Mouse (Mus musculus) kidney, embryonic 16.5 days (tissue): ENCODE results near the gene 9230112D13Rik. TPM values are rescaled to one million over a fixed set of nuclear protein-coding genes. Genes with fewer than 3 reads are reported as not detected.

ENCODE experiments used
- ATAC-seq: fragments of 200-750 bp; cut with Nextera tagmentation; 2 replicates; pipeline ENCODE4 v1.8.0; 2017; ENCODE audit warnings: moderate TSS enrichment; ENCODE audit not compliant: low FRiP score, low TSS enrichment
- H3K27ac ChIP-seq: fragments of 300-500 bp; sonication (generic); 2 replicates; pipeline ENCODE4 v1.5.1; 2014; ENCODE audit warnings: low read length
- H3K27me3 ChIP-seq: fragments of 300-500 bp; sonication (generic); 2 replicates; pipeline ENCODE4 v1.6.1; 2014; ENCODE audit warnings: low read length, control low read depth, mixed read lengths; ENCODE audit not compliant: insufficient read depth
- H3K36me3 ChIP-seq: fragments of 300-500 bp; sonication (generic); 2 replicates; pipeline ENCODE4 v1.6.1; 2014; ENCODE audit warnings: low read length, control low read depth, mixed read lengths; ENCODE audit not compliant: insufficient read depth
- H3K4me1 ChIP-seq: fragments of 300-500 bp; sonication (generic); 2 replicates; pipeline ENCODE4 v1.6.1; 2014; ENCODE audit warnings: low read length, control low read depth, mixed read lengths; ENCODE audit not compliant: insufficient read depth
- H3K4me2 ChIP-seq: fragments of 300-500 bp; sonication (generic); replicated peaks from 2 replicates; pipeline ENCODE4 v1.6.1; 2014; ENCODE audit warnings: low read depth, low read length
- H3K4me3 ChIP-seq: fragments of 300-500 bp; sonication (generic); 2 replicates; pipeline ENCODE4 v1.5.1; 2014; ENCODE audit warnings: mild to moderate bottlenecking, low read length
- H3K9ac ChIP-seq: fragments of 300-500 bp; sonication (generic); replicated peaks from 2 replicates; pipeline ENCODE4 v1.6.1; 2014; ENCODE audit warnings: low read length
- H3K9me3 ChIP-seq: fragments of 300-500 bp; sonication (generic); 2 replicates; pipeline ENCODE4 v1.6.1; 2016; ENCODE audit warnings: low read length, control low read depth
- WGBS: fragments of 180-500 bp; shearing (Covaris S2); extraction: QIAGEN DNeasy Blood & Tissue Kit; methylation state at CpG from one replicate; pipeline ENCODE4 v1.1.7; 2014; 5-methylcytosine and 5-hydroxymethylcytosine counted together
- polyA plus RNA-seq: library from polyadenylated mRNA; unstranded; fragments of >200 nt; fragmentation: Nextera tagmentation; extraction: Ambion mirVana; gene quantifications from 2 replicates; pipeline ENCODE4 v1.2.1, GENCODE M21; 2015

The 9230112D13Rik gene
- polyA plus RNA-seq, 1 experiment from 2014 or later = not detected

DNA sequence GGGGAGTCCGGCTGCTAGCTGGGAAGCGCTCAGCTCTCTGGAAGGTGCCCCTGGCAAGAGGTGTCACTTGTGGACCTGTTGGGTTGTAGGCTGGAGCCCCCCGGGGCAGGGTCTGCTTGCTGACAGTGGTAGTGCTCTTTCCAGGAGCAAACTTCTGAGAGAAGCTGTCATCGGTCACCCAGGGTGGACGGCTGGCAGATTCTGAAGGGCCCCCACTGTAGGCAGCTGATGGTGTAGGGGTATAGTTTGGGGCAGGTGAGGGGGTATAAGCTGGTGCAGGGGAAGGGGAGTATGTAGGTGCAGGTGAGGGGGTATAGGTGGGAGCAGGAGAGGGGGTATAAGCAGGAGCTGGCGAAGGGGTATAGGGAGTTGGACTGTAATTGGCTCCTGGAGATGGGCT is 21.4 kb upstream of the 9230112D13Rik start:
- Histone ChIP-seq H3K27ac (no peak overlapping the region), H3K27me3 (no peaks in the 10 kb centered on the region; the same call in 1 of the 2 replicates), H3K36me3 (no peaks in the 10 kb centered on the region), H3K4me2 (no peak overlapping the region), H3K9ac (no peak overlapping the region), H3K4me1 (peaks cover 6% of the 10 kb centered on the region), H3K4me3 (no peak overlapping the region), H3K9me3 (no peaks in the 10 kb centered on the region)
- 91% methylated on average over 6 of the region's 6 CpGs for WGBS
- ATAC-seq = no peak

DNA sequence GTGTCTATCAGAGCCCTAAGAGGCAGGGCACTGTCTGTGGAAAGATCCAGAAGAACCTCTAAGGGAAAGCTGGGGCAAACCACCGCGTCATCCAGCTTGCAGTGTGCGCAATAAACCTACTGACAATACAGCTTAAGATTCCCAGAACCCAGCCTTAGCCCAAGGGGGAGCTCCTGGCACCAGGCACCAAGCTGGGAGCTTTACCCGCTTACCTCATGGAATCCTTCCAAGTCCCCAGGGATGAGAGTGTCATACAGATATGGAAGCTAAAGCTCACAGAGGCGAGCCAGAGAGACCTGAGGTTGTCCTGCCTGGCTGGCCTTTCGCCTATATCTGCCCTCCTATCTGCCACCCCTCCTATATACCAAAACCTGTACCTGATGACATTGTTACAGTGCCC is 21.0 kb upstream of the 9230112D13Rik start:
- ATAC-seq = no peak
- H3K36me3 ChIP-seq = no peaks in the 10 kb centered on the region

DNA sequence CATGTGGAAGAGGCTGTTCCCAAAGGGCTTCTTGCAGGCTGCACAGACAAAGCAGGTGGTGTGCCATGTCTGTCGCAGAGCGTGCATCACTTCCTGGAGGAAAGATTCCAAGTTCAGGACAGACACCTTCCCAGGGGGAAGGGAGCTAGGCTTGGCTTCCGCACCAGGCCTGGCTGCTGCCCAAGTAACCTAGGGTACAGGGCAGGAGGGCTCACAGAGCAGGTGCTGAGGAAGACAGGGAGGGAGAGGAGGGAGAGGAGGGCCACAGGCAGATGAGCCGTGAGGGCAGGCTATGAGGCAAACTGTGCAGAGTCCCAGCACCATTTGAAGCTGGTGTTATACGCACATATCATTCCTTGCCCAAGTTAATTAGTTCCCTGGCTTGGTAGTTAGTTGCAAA is 19.3 kb upstream of the 9230112D13Rik start:
- Histone ChIP-seq H3K36me3 (no peaks in the 10 kb centered on the region), H3K27ac (no peak overlapping the region), H3K9me3 (no peaks in the 10 kb centered on the region), H3K4me2 (no peak overlapping the region), H3K4me1 (peaks cover 4% of the 10 kb centered on the region), H3K9ac (no peak overlapping the region), H3K4me3 (no peak overlapping the region), H3K27me3 (no peaks in the 10 kb centered on the region; the same call in 1 of the 2 replicates)
- no peak for ATAC-seq
- WGBS = 79% methylated on average over 5 of the region's 5 CpGs

More for the DNA sequence above, 21.0 kb upstream of the 9230112D13Rik start:
- H3K4me2 ChIP-seq = no peak overlapping the region
- H3K9me3 ChIP-seq = no peaks in the 10 kb centered on the region
- H3K27ac ChIP-seq = no peak overlapping the region
- H3K4me3 ChIP-seq = no peak overlapping the region
- no peaks in the 10 kb centered on the region; the same call in 1 of the 2 replicates for H3K27me3 ChIP-seq
- WGBS = 86% methylated on average over 6 of the region's 6 CpGs
- no peak overlapping the region for H3K9ac ChIP-seq
- H3K4me1 ChIP-seq = peaks cover 6% of the 10 kb centered on the region

DNA sequence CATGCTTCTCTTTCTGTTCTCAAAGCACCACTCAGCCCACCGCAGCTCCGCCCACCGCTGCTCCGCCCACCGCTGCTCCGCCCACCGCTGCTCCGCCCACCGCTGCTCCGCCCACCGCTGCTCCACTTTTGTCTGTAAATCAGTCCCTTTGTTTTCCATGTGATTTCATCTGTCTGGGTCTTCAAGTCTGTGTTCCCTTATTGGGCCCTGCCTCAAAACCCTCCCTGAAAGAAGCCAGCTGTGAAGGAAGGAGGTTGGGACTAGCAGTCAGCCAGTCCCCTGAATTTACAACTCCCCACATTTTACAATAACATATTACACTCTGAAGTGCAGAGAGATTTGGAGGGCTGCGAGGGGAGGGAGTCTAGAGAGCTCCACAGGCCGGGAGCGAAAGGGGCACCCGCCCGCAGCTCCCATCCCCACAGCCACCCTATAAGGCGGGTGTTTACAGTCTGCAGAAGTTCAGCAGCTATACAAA is 18.1 kb upstream of the 9230112D13Rik start:
- no peaks in the 10 kb centered on the region for H3K9me3 ChIP-seq
- H3K4me2 ChIP-seq = peak overlapping the region; percentile 44
- H3K4me1 ChIP-seq = peaks cover 4% of the 10 kb centered on the region
- no peaks in the 10 kb centered on the region for H3K36me3 ChIP-seq
- peak overlapping the region; percentile 57 for H3K9ac ChIP-seq
- H3K27ac ChIP-seq = peak overlapping the region; percentile 92
- H3K27me3 ChIP-seq = peaks cover 3% of the 10 kb centered on the region; the same call in 1 of the 2 replicates
- H3K4me3 ChIP-seq = peak overlapping the region; percentile 12; the same call in 1 of the 2 replicates
- peak; percentile 91 for ATAC-seq
- WGBS = 11% methylated on average over 17 of the region's 17 CpGs

DNA sequence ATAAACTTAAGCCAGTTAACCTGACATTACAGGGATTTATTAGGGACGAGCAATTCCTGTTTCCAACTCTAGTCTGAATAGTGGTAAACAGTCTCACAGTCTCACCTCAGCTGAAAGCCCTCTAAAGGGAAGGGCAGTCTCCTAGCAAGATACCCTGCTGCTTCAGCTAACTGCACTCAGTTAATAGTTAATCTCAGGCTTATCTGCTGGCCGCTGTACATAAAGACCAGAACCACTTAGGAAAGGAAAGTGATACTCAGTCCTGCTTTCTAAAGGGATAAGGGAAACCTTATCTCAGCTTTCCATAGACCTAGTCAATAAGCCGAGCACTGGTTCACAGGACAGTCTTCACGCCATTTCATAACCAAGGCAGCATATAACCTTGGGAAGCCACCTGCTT is 13.3 kb upstream of the 9230112D13Rik start:
- Histone ChIP-seq H3K4me1 (peaks cover 1% of the 10 kb centered on the region; the same call in 1 of the 2 replicates), H3K27ac (no peak overlapping the region), H3K4me2 (no peak overlapping the region), H3K4me3 (no peak overlapping the region), H3K36me3 (no peaks in the 10 kb centered on the region), H3K9ac (no peak overlapping the region), H3K9me3 (no peaks in the 10 kb centered on the region), H3K27me3 (0 out of 2 replicates have a peak, but pooled peaks cover 3% of the 10 kb centered on the region)
- no peak for ATAC-seq
- 65% methylated on average over 4 of the region's 4 CpGs for WGBS

DNA sequence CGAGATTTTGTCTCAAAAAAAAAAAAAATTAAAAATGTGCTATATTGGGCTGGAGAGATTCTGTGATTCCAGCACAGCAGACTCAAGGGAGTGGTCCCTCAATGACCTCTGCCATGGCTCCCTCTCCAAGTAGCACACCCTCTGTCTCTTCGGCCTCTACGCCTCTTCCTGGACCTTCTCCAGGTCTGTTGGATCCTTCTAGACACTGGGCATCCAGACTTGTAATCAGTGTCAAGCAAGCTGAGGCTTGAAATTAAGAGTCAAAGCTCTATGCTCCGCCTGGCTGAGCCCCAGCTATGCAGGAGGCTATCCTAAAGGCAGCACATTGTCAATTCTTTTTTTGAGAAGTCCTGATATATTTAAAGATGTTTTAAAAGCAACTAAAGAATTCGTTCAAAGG is 10.9 kb upstream of the 9230112D13Rik start:
- Histone ChIP-seq H3K4me3 (no peak overlapping the region), H3K27ac (no peak overlapping the region), H3K9ac (no peak overlapping the region), H3K27me3 (0 out of 2 replicates have a peak, but pooled peaks cover 6% of the 10 kb centered on the region), H3K4me1 (no peaks in the 10 kb centered on the region), H3K9me3 (peaks cover 9% of the 10 kb centered on the region; the same call in 1 of the 2 replicates), H3K36me3 (0 out of 2 replicates have a peak, but pooled peaks cover 5% of the 10 kb centered on the region), H3K4me2 (no peak overlapping the region)
- no peak for ATAC-seq
- 80% methylated on average over 5 of the region's 5 CpGs for WGBS

DNA sequence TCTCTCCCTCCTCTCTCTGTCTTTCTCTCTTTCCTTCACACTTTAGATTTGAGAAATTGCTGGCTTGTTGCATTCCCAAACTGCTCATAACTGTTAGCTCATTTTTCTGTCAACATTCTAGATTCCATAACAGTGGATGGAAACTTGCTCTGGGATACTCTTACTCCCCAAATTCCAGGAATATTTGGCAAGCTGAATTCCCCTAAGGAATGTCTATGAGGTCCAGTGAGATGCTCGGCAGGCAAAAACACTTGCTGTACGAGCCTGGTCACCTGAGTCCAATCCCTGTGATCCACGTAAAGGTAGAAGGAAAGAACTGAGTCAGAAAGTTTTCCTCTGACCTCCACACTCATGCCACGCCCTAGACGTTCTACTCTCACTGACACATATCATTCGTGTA is 9.9 kb upstream of the 9230112D13Rik start:
- Histone ChIP-seq H3K36me3 (0 out of 2 replicates have a peak, but pooled peaks cover 5% of the 10 kb centered on the region), H3K27me3 (0 out of 2 replicates have a peak, but pooled peaks cover 6% of the 10 kb centered on the region), H3K4me1 (no peaks in the 10 kb centered on the region), H3K4me2 (no peak overlapping the region), H3K9ac (no peak overlapping the region), H3K27ac (peak overlapping the region; percentile 23; the same call in 1 of the 2 replicates), H3K4me3 (no peak overlapping the region), H3K9me3 (peaks cover 9% of the 10 kb centered on the region; the same call in 1 of the 2 replicates)
- ATAC-seq = no peak
- 62% methylated on average over 6 of the region's 6 CpGs for WGBS

DNA sequence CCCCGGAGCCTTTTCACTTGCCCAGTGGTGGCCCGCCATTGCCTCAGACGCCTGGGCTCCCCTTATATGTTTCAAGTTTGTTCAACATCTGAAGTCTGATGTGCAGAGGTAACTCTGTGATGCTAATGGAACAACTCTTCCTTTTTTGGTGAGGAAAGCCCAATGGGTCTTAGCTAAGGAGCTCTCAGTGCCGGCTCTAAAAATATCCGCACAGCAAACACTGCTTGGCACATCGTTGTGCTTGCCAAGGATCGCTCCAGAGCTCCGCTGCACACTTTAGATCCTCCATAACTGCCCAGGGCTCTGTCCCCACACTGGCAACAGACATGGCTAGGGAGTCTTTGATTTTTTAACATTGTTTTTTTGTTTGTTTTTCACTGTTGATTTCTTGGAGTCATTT is 6.2 kb upstream of the 9230112D13Rik start:
- Histone ChIP-seq H3K27me3 (0 out of 2 replicates have a peak, but pooled peaks cover 3% of the 10 kb centered on the region), H3K27ac (no peak overlapping the region), H3K9me3 (peaks cover 9% of the 10 kb centered on the region; the same call in 1 of the 2 replicates), H3K9ac (no peak overlapping the region), H3K4me1 (no peaks in the 10 kb centered on the region), H3K36me3 (0 out of 2 replicates have a peak, but pooled peaks cover 5% of the 10 kb centered on the region), H3K4me2 (no peak overlapping the region), H3K4me3 (no peak overlapping the region)
- no peak for ATAC-seq
- WGBS = 72% methylated on average over 8 of the region's 8 CpGs

DNA sequence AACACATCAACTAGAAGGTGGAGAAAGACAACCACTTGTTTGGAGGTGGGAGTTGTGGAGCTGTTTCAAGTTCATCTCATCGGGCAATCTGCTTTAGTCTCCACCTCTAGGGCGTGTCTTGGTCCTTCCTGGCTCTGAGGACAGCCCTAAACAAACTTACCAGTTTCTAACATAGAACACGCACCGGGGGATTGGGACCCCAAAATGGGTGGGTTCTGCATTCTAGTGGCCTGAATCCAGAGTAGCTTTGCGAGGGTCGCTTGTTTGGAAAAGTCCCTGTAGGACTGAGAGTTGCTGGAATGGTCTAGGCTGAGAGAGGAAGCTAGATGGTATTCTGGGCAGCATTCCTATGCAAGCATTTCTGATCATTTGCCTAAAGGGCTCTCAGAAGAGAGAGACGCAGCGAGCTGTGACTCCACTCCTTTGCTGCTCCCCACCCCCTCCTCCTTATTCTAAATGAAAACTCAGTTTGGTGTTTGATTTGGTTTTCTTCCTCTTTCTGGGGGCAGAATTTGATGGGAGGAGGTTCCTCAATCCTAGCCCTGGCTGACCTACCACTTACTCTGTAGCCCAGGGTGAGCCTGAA is 4.5 kb downstream of the 9230112D13Rik start:
- H3K36me3 ChIP-seq = no peaks in the 10 kb centered on the region
- WGBS = 83% methylated on average over 8 of the region's 8 CpGs
- no peaks in the 10 kb centered on the region for H3K4me1 ChIP-seq
- no peak overlapping the region for H3K4me3 ChIP-seq
- no peaks in the 10 kb centered on the region for H3K9me3 ChIP-seq
- ATAC-seq = no peak
- H3K27ac ChIP-seq = peak overlapping the region; percentile 49
- no peak overlapping the region for H3K4me2 ChIP-seq
- H3K27me3 ChIP-seq = peaks cover 19% of the 10 kb centered on the region; the same call in 1 of the 2 replicates
- H3K9ac ChIP-seq = no peak overlapping the region

DNA sequence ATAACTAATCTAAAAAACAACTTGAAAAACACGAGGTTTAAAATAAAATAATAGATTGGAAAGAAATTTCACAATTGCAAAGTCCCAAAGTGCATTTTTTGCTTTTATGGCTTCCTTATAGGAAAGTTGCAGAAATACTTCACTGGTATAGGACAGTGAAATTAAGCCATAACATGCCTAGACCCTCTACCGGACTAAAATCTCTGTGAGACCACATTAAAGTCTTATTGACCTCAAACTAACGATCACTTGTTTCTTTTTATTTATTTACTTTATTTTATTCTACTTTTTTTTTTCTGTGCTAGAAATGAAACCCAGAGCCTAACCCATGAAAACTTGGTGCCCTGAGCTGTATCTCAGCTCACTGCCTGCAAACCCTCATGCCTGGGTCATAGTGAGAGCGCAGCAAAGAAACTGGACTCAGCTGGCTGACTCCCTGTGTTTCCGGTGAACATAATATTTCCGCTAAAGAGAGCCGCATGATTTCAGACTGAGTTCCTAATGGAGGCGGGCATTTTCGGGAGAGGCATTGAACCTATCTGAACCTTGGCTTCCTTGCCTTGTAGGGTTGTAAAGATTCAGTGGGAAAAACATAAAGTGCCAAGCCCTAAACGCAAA is 5.5 kb downstream of the 9230112D13Rik start:
- Histone ChIP-seq H3K9ac (no peak overlapping the region), H3K4me3 (no peak overlapping the region), H3K9me3 (no peaks in the 10 kb centered on the region), H3K27me3 (peaks cover 10% of the 10 kb centered on the region; the same call in 1 of the 2 replicates), H3K36me3 (no peaks in the 10 kb centered on the region), H3K4me1 (no peaks in the 10 kb centered on the region), H3K4me2 (no peak overlapping the region), H3K27ac (0 out of 2 replicates have a peak overlapping the region, but pooled peaks have one; percentile 49)
- ATAC-seq = no peak
- WGBS = 77% methylated on average over 10 of the region's 10 CpGs
